Mouse (Mus musculus) right cerebral cortex, adult 2 months (tissue): ENCODE measurements around the gene Acy3.
"Not testable (repeated sequence)": the region's sequence is repeated elsewhere in the genome, so short reads cannot be mapped to it uniquely, and the experiment has no call there.

ENCODE experiments used
- DNase-seq, 2 experiments: peaks; one replicate each; pipeline ENCODE4 v3.0.0; 2021 to 2022; ENCODE audit warnings: low spot score in 2 of 2

Gene Acy3

DNA sequence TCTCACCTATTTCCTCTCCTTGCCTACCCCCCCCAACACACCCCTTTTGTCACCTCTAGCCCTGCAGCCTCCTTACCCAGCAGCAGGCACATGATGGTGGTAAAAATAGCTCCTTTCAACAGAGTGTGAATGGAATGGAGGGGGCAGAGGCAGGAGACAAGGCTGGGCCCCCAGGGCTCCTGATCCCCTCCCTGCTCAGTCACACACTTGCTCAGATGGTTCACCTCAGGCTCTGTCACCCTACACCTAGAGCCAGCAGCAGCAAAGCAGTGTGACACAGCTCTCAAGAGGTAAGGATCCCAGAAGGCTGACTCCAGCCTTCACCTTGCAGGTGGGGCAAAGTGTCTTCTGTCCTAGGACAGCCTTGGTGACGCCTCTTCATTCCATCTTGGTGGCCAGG, 16.7 kb downstream of the Acy3 start, which contains the start of gene Doc2g:
Gene Doc2g (plus strand): TSS at position 202 of the 400 bp plus-strand sequence.
- DNase-seq = no peak

DNA sequence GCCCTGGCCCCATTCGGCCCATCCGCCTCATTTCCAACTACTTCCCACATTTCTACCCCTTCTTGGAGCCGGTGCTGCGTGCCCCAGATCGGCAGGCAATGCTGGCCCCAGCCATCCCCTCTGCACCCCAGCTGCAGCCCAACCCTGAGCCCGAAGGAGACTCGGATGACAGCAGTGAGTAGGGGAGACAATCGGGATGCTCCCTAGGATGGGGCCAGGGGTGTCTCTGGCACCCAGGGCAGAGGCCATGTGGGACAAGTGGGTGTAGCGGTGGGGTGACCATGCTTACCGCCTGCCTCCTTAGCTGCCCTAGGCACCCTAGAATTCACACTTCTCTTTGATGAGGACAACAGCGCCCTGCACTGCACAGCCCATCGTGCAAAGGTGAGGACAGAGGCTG, 17.3 kb downstream of the Acy3 start:
- DNase-seq = no peak

DNA sequence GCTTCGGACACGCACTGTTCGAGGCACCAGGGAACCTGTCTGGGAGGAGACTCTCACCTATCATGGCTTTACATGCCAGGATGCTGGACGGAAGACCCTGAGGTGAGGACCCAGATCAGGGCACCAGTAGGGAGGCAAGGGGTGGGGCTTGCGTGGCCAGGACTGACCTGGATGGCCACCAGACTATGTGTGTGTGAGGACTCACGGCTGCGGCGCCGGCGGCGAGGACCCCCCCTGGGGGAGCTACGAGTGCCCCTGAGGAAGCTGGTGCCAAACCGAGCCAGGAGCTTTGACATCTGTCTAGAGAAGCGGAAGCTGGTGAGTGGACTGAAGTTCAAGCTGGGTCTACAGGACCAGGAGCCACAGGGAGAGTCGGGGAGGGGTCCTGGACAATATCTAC, 18.0 kb downstream of the Acy3 start:
- DNase-seq = no peak

DNA sequence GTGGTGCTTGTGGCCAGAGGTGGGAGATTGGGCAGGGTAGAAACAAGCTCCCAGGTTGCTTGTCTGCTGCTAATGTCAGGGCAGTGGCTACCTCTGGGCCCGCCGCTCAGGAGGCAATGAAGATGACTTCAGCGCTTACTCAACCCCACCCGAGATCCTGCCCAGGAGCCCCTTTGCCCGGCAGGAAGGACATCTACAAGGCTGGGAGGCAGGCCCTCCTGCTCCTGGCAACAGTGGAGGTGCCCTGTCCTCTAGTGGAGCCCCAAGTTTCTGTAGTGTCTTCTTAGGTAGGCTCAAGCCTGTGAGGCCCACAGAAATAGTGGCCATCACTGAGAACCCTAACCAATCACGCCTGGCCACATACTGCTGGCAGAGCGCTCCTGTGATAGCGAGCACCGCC, 18.7 kb downstream of the Acy3 start:
- no peak for DNase-seq

DNA sequence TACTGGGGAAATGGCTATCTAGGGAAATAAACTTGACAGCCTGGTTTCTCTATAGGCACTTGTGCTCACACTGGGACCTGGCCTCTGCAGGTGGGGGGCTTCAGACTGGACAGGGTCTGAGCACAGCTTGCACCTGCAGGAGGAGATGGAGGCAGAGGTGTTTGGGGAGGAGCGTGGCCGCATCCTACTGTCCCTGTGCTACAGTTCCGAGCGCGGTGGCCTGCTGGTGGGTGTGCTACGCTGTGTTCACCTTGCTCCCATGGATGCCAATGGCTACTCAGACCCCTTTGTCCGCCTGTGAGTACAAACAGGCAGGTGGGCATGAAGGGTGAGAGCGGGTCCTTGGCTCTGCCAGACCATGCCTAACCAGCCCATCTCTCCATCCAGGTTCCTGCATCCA, 19.6 kb downstream of the Acy3 start:
- DNase-seq = no peak

DNA sequence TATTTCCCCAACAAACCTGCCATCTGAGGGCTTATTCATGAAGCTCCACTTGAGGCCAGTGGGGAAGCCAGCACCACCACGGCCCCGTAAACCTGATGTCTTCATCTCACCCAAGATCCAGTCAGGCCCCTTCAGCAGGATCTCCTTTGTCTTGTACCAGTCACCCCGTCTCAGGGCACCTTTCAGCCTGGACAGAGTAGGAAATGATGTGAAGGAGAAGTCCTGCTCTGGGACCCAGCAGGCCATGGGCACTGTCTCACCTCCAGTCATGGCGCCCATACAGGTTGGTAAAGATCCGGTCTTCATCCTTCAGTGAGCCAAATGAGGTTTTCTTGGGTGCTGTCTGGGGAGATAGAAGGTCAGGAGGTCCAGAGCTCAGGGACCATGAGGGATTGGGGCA, 24.7 kb downstream of the Acy3 start:
- no peak for DNase-seq

DNA sequence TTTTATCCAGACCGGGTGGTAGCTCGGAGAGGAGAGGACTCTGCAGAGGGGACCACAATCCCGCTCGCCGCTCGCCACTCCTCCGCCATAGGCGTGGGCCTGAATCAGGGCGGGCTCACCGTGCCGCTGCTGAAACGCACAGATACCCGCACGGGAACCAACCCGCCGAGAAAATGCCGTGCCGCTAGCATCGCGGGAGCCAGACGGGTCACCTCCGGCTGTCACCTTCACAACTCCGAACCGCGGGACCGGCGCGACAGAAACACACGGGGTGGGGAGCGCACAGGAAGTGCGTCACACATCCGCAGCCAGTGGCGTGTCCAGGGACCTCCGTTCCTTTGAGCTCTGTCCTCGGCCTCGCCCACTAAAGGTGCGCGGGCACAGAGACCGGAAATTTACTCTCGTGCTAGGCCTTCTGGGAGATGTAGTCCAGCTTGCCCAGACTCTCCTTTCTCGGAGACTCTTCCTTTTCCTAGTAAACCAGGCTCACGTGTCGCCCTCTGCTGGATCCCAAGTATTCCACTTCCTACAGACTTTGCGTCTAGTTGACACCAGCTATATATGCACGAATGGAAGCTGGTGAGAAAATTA, 26.2 kb downstream of the Acy3 start, which contains the start of gene Ndufv1:
Gene Ndufv1 (minus strand): TSS at position 375 of the 591 bp plus-strand sequence.
- peak; percentile 98 to 99 for DNase-seq

DNA sequence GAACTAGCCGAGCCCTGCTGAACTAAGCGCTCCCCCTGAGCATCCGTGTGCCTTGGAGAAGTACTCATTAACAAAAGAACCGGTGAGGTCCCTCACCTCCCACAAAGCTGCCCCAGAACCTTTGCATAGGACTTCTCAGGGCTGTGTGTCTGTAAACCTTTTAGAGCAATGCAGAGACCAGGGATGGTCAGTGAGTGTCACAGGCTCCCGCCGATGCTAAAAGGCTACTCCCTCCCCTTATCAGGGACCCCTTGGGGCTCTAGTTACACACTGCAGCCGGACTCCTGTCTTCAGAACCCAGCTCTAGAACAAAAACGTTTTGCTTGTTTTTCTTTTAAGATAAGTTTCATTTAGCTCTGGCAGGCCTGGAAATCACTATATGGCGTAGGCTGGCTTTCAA, 26.7 kb downstream of the Acy3 start:
- DNase-seq = no peak

DNA sequence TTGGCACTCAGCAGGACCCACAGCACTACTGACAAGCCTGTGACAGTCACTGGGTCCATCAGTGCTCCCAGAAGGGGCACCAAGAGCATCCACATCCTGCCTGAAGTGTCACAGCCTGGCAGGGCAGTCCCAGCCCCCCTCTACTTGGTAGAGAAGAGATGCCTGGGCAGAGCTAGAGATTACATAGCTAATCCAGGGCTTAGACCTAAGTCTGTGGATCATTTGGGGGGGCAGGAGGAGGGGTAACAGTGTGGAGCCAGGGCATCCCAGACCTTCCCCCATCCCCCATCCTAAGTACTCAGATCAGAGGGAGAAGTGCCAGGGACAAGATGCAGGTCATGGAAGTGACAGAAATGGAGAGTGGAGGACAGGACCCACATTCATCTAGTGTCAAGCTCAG, 28.4 kb downstream of the Acy3 start:
- DNase-seq = no peak

DNA sequence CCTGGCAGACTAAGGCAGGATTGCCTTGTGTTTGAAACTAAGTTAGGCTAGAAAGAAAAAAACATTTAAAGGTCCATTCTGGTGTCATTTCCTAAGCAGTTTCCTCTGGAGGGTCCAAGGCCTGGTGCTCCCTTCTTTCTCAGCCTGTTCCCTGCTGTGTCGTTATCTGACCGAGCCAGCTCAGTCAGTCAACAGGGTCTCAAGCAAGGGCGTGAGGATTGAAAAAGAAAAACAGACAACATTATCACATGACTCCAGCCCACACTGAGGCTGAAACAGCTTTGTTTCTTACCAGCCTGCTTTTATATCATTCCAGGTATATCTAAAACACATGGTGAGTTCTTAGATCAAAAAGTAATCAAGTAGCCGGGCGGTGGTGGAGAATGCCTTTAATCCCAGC, 29.3 kb downstream of the Acy3 start:
- no peak for DNase-seq

DNA sequence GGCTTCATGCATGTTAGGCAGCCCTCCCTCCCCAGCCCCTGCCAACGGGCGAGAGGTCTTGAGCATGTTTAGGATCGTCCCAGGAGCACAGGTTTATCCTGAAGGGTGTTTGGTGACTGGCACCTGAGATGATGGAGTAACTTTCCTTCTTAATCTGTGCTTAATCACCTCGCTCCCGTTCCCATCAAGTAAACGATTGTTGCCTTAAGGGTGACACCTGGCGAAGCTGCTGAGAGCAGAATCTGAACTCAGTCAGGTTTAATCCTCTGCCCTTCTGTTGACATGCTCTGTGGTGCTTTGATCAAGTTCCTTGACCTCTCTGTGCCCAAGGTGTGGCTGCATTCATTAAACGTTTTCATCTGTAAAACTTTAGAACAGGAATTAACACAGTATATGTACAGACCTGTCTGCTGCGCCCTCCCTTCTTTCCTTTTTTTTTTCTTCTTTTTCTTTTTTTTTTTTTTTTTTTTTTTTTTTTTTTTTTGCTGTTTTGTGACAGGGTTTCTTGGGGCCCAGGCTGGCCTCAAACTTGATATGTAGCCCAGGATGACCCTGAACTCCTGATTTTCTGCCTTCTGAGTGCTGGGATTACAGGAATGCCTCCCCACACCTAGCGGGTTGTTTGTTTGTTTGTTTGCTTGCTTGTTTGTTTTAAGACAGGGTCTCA, 31.7 kb downstream of the Acy3 start:
- DNase-seq = no peak

DNA sequence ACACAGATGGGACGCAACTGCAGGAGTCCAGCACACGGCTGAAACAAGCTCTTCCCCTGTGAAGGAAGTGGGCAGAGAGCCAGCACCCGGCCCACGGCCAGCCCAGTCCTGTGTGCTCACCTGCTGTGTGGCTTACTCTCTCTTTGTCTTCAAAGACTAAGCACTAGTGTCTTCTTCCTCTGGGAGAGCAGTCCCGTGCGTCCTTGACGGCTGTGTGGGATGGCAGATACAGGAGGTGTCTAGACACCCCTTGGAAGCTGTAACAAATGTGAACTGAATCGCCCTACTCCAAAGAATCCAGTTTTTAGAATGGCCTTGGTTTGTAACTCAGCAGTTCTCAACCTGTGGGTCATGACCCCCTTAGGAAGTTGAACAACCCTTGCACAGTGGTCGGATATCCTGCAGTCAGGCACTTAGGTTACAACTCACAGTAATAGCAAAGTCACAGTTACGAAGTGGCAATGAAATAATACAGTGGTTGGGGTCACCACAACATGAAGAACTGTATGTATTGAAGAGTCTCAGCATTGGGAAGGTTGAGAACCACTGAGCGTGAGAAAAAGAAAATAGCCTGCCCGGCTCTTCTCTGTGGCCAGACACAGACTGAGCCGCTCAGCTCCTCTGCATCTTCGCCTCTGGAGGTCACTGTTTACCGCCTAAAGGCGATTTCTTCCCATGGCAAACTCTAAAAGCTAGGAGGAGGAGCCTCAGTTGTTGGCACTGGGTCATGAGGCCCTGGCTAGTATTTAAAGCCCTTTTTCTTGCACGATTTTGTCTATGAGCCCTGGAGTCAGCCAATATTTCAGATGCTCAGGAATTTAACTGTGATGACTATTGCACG, 32.6 kb downstream of the Acy3 start:
- peak; percentile 78 to 81 for DNase-seq

DNA sequence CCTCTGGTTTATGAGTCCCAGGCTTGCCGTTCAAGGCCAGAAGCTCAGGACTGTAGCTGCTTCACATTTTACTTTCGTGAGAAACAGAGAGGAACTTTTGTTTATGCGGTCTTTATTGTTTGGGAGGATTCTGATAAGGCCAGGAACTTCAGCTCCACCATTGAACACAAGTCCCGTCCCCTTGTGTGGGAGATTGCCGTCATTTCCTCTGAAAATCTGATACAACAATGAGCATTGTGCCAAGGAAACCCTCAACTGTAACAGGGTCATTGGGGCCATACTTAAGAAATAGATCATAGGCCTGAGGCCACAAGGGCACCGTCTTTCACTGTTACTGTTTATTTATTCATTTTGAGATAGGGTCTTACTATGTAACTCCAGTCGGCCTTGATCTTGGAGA, 36.8 kb downstream of the Acy3 start:
- DNase-seq = no peak

DNA sequence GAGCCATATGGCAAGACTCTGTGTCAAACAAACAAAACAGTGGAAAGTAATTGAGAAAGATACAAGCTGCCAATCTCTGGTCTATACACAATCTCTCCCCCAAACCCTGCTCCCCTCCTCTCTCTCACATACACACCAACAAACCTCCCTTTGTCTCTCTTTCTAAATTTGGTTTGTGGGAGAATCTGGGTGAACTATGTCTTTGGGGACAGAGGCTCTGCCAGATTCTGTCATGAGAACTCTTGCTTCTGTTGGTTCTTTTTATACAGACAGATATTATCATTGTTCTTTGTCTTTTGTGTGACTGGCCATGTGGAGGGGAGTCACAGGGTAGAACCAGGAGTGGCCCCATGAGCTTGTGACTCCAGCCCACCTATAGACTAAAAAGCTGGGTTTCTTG, 41.2 kb downstream of the Acy3 start:
- DNase-seq = no peak

DNA sequence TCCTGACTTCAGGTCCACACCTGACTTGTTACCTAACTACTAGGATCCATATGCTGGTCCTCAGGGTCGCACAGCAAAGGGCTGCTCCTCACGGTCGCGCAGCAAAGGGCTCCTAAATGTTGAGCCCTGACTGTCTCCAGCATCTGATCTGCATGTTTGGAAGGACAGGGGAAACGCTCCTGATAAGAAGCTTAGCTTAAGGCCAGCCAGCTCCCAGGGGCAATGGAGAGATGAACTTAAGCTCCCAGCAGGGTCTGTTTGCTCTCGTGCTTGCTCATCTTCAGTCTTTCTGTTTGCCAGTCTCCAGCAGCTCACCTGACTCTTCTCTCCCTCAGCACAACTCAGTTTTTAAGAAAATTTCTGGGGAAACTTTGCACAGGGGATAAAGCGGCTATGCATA, 46.3 kb downstream of the Acy3 start:
- DNase-seq = no peak

DNA sequence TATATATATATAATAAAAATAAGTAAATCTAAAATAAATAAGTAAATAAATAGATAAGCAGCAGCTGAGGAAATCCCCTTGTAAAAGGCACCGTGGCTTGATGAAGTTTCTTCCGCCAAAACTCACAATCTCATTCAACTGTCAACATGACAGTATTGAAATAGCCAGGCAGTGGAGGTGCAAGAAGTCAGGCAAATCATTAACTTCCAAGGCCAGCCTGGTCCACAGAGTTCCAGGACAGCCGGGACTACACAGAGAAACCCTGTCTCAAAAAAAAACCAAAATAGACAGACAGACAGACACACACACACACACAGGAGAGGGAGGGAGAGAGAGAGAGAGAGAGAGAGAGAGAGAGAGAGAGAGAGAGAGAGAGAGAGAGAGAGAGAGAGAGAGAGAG, 46.9 kb downstream of the Acy3 start:
- DNase-seq = no peak

DNA sequence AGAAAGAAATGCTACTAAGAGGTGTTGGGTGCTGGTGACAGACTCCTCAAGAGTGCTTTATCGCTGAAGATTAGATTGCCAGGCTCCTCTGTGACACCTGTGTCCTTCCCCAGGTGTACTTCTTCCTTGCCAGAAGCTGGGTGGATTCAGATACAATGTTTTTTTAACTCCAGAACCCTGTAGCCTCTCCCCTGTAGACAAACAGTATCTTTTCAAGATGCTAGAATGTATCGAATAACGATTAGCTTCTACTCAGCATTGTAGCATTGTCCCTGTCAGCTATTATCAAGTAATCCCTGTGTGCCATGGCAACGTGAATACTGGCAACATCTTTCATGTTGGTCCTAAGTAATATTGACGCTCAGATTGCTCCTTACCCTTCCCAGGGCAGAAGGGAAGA, 47.4 kb downstream of the Acy3 start:
- no peak for DNase-seq

DNA sequence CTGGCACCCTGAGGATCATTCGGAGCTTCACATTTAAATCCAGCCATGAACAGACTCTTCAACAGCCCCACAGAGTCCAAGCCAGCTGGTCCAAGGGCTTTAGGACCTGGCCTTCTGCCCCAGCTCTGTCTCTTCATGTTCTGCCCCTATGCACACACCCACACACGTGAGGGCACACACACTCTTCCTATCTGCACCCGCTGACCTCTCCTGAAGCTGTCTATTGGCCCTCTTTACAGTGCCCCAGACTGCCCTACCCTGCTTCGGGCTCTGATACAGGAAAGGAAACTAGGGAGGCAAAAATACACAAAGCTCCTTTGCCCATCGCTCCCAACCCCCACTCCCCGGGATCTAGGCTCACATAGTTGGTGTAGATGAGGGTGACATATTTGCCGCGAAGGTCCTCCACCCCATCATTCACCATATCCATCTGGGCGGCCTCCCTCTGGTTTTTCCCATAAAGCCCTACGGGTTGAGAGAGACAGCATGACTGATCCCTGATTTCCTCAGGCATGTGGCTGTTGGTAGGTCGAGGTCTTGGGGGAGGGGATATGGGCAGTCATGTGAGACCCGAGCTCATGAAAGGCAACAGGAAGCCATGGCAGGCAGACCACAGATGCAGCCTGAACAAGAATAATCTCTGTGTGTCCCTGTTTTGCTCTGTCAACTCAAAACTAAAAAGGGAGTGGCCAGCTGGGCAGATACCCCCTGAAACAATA, 50.1 kb downstream of the Acy3 start:
- DNase-seq = no peak

DNA sequence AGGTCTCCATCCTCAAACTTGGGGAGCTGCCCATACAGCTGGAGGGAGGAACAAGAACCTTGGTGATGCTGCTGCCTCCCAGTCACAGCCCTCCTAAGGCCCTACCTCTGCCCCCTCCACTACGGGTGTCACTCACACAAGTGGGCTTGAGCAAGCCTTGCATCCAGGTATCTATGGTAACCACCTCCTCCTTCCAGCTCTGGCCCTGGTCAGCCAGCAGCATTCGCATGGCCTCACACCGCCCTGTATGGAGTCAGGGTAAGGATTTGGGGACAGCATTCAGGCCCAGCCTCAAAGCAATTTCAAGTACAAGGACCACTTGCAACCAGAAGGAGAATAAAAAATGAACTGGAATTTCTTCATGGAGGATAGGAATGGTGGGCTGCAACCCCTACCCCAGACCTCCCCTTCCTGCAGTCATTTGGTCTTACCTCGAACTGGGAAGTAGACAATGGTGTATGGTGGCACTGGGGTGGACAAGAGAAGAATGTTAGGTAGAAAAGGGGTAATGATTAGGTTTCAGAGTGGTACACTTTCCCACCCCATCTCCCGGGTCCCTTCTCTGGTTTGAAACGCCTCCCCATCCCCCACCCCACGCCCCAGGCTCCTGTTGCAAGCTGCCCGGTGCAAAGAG, 50.9 kb downstream of the Acy3 start:
- not testable (repeated sequence) for DNase-seq

DNA sequence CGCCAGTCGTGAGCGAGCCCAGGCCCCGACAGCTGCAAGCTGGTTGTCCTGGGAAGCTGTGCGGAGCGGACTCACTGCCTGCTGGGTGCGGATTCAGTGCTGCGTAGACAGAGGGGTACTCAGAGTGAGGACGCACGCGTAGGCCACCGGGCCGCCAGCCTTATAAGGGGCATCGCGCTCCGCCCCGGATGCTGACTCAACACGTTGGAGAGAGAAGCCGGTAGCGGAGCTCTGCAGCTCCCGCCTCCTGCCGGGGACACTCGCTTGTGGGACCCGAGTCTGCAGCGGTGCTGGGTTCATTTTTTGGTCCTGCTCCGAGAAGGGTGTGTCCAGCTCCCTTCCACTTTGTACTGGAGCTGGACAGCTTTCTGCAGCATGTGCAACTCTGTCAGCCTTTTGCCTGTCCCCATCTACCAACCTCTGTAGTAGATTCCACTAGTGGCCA, 51.4 kb downstream of the Acy3 start, which contains the start of gene Gstp1:
Gene Gstp1 (minus strand): TSS at position 198 of the 445 bp plus-strand sequence.
- DNase-seq = peak; percentile 87 to 89
